8 mouse cellular contexts compared by ENCODE assay signal in genomic region chr5:33034100-33034499, GRCm38 (mm10). TPM values are rescaled to one million over a fixed set of nuclear protein-coding genes. Genes with fewer than 3 reads are reported as not detected.
DNase-seq lines count a peak whose midpoint lies in the region; ATAC-seq and TF ChIP-seq lines count a peak whose summit lies in the region.

No protein-coding gene starts in this region.

- H3K36me3 ChIP-seq in kidney, embryonic 16.5 days (ENCODE audit: insufficient read depth, low read length) = no peaks in the 10 kb centered on the region
- H3K36me3 ChIP-seq in intestine, postnatal 0 days (ENCODE audit: control insufficient read depth, insufficient read depth) = peaks cover 3% of the 10 kb centered on the region; the same call in 1 of the 2 replicates
- H3K36me3 ChIP-seq in heart, embryonic 11.5 days (ENCODE audit: control insufficient read depth, insufficient read depth, low read length) = no peaks in the 10 kb centered on the region

- no peak overlapping the region for H3K27ac ChIP-seq in kidney, embryonic 16.5 days (ENCODE audit: low read length)
- no peak overlapping the region for H3K27ac ChIP-seq in intestine, postnatal 0 days (ENCODE audit: low read depth, low read length)
- H3K27ac ChIP-seq in heart, embryonic 11.5 days (ENCODE audit: low read depth, low read length) = no peak overlapping the region

- 0 out of 2 replicates have a peak overlapping the region, but pooled peaks have one; percentile 9 for H3K9ac ChIP-seq in kidney, embryonic 16.5 days (replicated peaks; ENCODE audit: low read length)
- no peak overlapping the region for H3K9ac ChIP-seq in intestine, postnatal 0 days (ENCODE audit: low read depth, low read length)
- H3K9ac ChIP-seq in heart, embryonic 11.5 days (ENCODE audit: low read depth, low read length) = no peak overlapping the region

- WGBS in kidney, embryonic 16.5 days = 14% methylated on average over 7 of the region's 7 CpGs
- 30% methylated on average over 7 of the region's 7 CpGs for WGBS in intestine, postnatal 0 days
- WGBS in heart, embryonic 11.5 days (ENCODE audit: insufficient replicate concordance) = 28% methylated on average over 7 of the region's 7 CpGs

- H3K27me3 ChIP-seq in kidney, embryonic 16.5 days (ENCODE audit: insufficient read depth, low read length) = no peaks in the 10 kb centered on the region
- no peaks in the 10 kb centered on the region for H3K27me3 ChIP-seq in intestine, postnatal 0 days (replicated peaks; ENCODE audit: control insufficient read depth, insufficient read depth, low read length)
- no peaks in the 10 kb centered on the region for H3K27me3 ChIP-seq in heart, embryonic 11.5 days (ENCODE audit: control insufficient read depth, insufficient read depth, low read length)

- H3K4me2 ChIP-seq in kidney, embryonic 16.5 days (replicated peaks; ENCODE audit: low read depth, low read length) = no peak overlapping the region; the same call in 1 of the 2 replicates
- no peak overlapping the region for H3K4me2 ChIP-seq in intestine, postnatal 0 days (replicated peaks; ENCODE audit: low read depth)
- H3K4me2 ChIP-seq in heart, embryonic 11.5 days = no peak overlapping the region

- ATAC-seq in kidney, embryonic 16.5 days (ENCODE audit: low FRiP score, low TSS enrichment) = peak; percentile 66
- peak; percentile 39 for ATAC-seq in intestine, postnatal 0 days
- ATAC-seq in heart, embryonic 11.5 days (replicated peaks; ENCODE audit: insufficient number of reproducible peaks, low FRiP score, low TSS enrichment) = no peak

- H3K9me3 ChIP-seq in kidney, embryonic 16.5 days (ENCODE audit: low read length) = no peaks in the 10 kb centered on the region
- no peaks in the 10 kb centered on the region for H3K9me3 ChIP-seq in intestine, postnatal 0 days (ENCODE audit: control insufficient read depth)
- no peaks in the 10 kb centered on the region for H3K9me3 ChIP-seq in heart, embryonic 11.5 days (replicated peaks; ENCODE audit: control insufficient read depth, low read length)

- no peak overlapping the region for H3K4me3 ChIP-seq in kidney, embryonic 16.5 days (ENCODE audit: low read length)
- H3K4me3 ChIP-seq in intestine, postnatal 0 days (ENCODE audit: low read depth, low read length) = no peak overlapping the region
- H3K4me3 ChIP-seq in heart, embryonic 11.5 days (ENCODE audit: low read depth, low read length) = no peak overlapping the region

- no peaks in the 10 kb centered on the region for H3K4me1 ChIP-seq in kidney, embryonic 16.5 days (ENCODE audit: insufficient read depth, low read length)
- H3K4me1 ChIP-seq in intestine, postnatal 0 days (replicated peaks; ENCODE audit: control insufficient read depth, insufficient read depth, low read length) = 0 out of 2 replicates have a peak, but pooled peaks cover 3% of the 10 kb centered on the region
- no peaks in the 10 kb centered on the region for H3K4me1 ChIP-seq in heart, embryonic 11.5 days (ENCODE audit: control insufficient read depth, insufficient read depth, low read length)

- no peak for DNase-seq in kidney, adult 9 months
- peak; percentile 35 for DNase-seq in NIH3T3 (ENCODE audit: low read depth)
- peak; percentile 28 for DNase-seq in retina, embryonic 14.5 days (ENCODE audit: low spot score)
- no peak for DNase-seq in adrenal gland, postnatal 10 days
- no peak for DNase-seq in left cerebral cortex, postnatal 14 days (ENCODE audit: low spot score in 2 of 2)

- intact Hi-C loops in left cerebral cortex, postnatal 14 days (cut with DNase I) = loop anchor here (5.0 to 10.0 kb wide), 3 partner anchors 102 to 179 kb away; partner anchors contain the start of gene Prr14l

- TF ChIP-seq CTCF in intestine, postnatal 0 days (IDR thresholded peaks at IDR 0.05; ENCODE audit: low read depth) = peak; percentile 77

RNA-seq across cellular contexts. Expression of gene Ywhah, which starts 15.5 kb away (rescaled TPM):
- polyA plus RNA-seq in kidney, embryonic 16.5 days (2015; fragmentation: Nextera tagmentation; extraction: Ambion mirVana) = 369 and 385 TPM in 2 replicates
- 253 and 260 TPM in 2 replicates for polyA plus RNA-seq in intestine, postnatal 0 days (2015; fragmentation: Nextera tagmentation; extraction: Ambion mirVana)
- total RNA-seq in adrenal gland, postnatal 10 days (2021) = 100 to 1,000 TPM; 137 to 144 TPM
- total RNA-seq in left cerebral cortex, postnatal 14 days (2021) = 1,000 to 10,000 TPM; 1,147 to 1,287 TPM
- polyA plus RNA-seq in heart, embryonic 11.5 days (2014; fragmentation: Nextera tagmentation; extraction: Ambion mirVana) = 449 and 491 TPM in 2 replicates

Comparison
In these comparisons a context has a peak if more than half of its experiments do, and no peak if none do; other contexts are left out.
1. DNase-seq: peak in NIH3T3 (single experiment) and retina, embryonic 14.5 days (single experiment); none in kidney, adult 9 months (single experiment), adrenal gland, postnatal 10 days (single experiment) and left cerebral cortex, postnatal 14 days (0 of 2).